Mouse (Mus musculus) cerebellum, adult 2 months (tissue): Measurements from ENCODE around the gene Gbe1.

ENCODE experiments used
- CTCF ChIP-seq: fragments of 200-500 bp; IDR thresholded peaks from 2 replicates; pipeline ENCODE4 v1.5.1; 2011; ENCODE audit warnings: low read depth, mild to moderate bottlenecking, control low read depth, low read length, moderate library complexity, borderline replicate concordance; ENCODE audit not compliant: insufficient read depth
- POLR2A ChIP-seq: fragments of 200-500 bp; IDR thresholded peaks from 2 replicates; pipeline ENCODE4 v1.6.1; 2011; ENCODE audit warnings: low read length, control low read depth, borderline replicate concordance; ENCODE audit not compliant: insufficient read depth

DNA sequence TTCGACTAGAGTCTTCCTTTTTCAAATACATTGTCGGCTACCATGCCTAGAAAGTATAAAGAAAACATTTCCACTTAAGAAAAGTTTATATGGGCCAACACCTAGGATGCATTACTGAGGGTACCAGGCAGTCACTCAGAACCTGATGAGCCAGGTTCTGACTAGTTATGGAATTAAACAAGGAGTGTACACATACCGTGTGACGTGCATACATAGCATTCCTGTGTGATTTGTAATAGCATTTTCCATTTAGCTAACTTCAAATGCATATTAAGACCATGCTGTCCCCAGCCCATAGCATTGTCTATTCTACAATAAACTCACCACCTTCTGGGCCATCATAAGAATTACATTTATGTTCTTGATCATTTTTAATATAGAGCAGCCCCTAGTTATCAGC, 210.5 kb downstream of the Gbe1 start:
- TF ChIP-seq CTCF (no peak), POLR2A (no peak)
